Mouse (Mus musculus) heart, adult 2 months (tissue): ENCODE measurements at regions not wholly inside any gene's neighbourhood (a gene's known extent, or its start where the extent isn't known, plus 50 kb on each side); places are given as distances from the start of the nearest gene placed in this dataset.
A peak's percentile ranks its signal among the peaks of the same experiment; 100 is the strongest.

ENCODE experiments used
- DNase-seq, 2 experiments: peaks; one replicate each; pipeline ENCODE4 v3.0.0; 2021
- H3K27ac ChIP-seq: fragments of 200-600 bp; 2 replicates; pipeline ENCODE4 v1.8.1; 2022
- H3K27me3 ChIP-seq: fragments of 200-500 bp; 2 replicates; pipeline ENCODE4 v1.6.1; 2012; ENCODE audit warnings: mild to moderate bottlenecking, low read length, inconsistent platforms, mixed read lengths; ENCODE audit not compliant: control insufficient read depth, insufficient read depth
- H3K36me3 ChIP-seq: fragments of 200-500 bp; 2 replicates; pipeline ENCODE4 v1.6.1; 2012; ENCODE audit warnings: low read length, inconsistent platforms; ENCODE audit not compliant: control insufficient read depth, insufficient read depth
- H3K4me1 ChIP-seq: fragments of 200-500 bp; 2 replicates; pipeline ENCODE4 v1.6.1; 2011; ENCODE audit warnings: low read length; ENCODE audit not compliant: control insufficient read depth, insufficient read depth
- H3K4me3 ChIP-seq: fragments of 200-600 bp; 2 replicates; pipeline ENCODE4 v1.8.1; 2022
- H3K79me2 ChIP-seq: fragments of 200-500 bp; replicated peaks from 2 replicates; pipeline ENCODE4 v1.6.1; 2012; ENCODE audit warnings: mild to moderate bottlenecking, inconsistent platforms, low read length, moderate library complexity, mixed read lengths; ENCODE audit not compliant: control insufficient read depth, insufficient read depth
- H3K9ac ChIP-seq: fragments of 200-500 bp; 2 replicates; pipeline ENCODE4 v1.6.1; 2012; ENCODE audit warnings: low read depth, mild to moderate bottlenecking, control low read depth, inconsistent platforms, low read length, mixed read lengths
- CTCF ChIP-seq: fragments of 200-600 bp; IDR thresholded peaks from 2 replicates; pipeline ENCODE4 v1.8.1; 2022; ENCODE audit warnings: antibody characterized with exemption, mild to moderate bottlenecking, moderate library complexity
- EP300 ChIP-seq: fragments of 200-500 bp; IDR thresholded peaks from 2 replicates; pipeline ENCODE4 v1.6.1; 2011; ENCODE audit warnings: low read depth, low read length, control low read depth; ENCODE audit not compliant: insufficient read depth
- POLR2A ChIP-seq: fragments of 200-500 bp; IDR thresholded peaks from 2 replicates; pipeline ENCODE4 v1.6.1; 2011; ENCODE audit warnings: mild to moderate bottlenecking, low read depth, low read length, control low read depth; ENCODE audit not compliant: insufficient read depth
- WGBS: fragments of 180-500 bp; shearing (Covaris S2); methylation state at CpG from one replicate; pipeline ENCODE4 v1.1.7; 2018; 5-methylcytosine and 5-hydroxymethylcytosine counted together
- intact Hi-C: fragments of 180-260 bp; cut with DNase I; formaldehyde crosslinking; loops from one replicate; pipeline ENCODE4 v1.15.1; 2025

GRCm38 (mm10) chr7:145123996-145124601 is 83.8 kb downstream of the 1810010D01Rik start:
- intact Hi-C loops = no loop called here
- no peaks in the 10 kb centered on the region for H3K27me3 ChIP-seq

GRCm38 (mm10) chr7:145122471-145122870 is 85.4 kb downstream of the 1810010D01Rik start:
- intact Hi-C loops = no loop called here
- WGBS = 80% methylated on average over 2 of the region's 2 CpGs
- no peaks in the 10 kb centered on the region for H3K4me1 ChIP-seq
- no peak overlapping the region for H3K4me3 ChIP-seq
- no peak overlapping the region for H3K9ac ChIP-seq
- no peaks in the 10 kb centered on the region for H3K36me3 ChIP-seq
- no peak overlapping the region for H3K27ac ChIP-seq
- TF ChIP-seq EP300 (0 out of 2 replicates have a peak, but pooled peaks have one; percentile 48), POLR2A (no peak)
- no peaks in the 10 kb centered on the region for H3K27me3 ChIP-seq
- peak in 1 of 2 experiments; percentile 33 for DNase-seq
- H3K79me2 ChIP-seq = no peaks in the 10 kb centered on the region

More at GRCm38 (mm10) chr7:145123996-145124601, 83.8 kb downstream of the 1810010D01Rik start:
- Histone ChIP-seq H3K4me1 (peaks cover 4% of the 10 kb centered on the region), H3K4me3 (no peak overlapping the region), H3K36me3 (no peaks in the 10 kb centered on the region), H3K79me2 (no peaks in the 10 kb centered on the region), H3K9ac (no peak overlapping the region), H3K27ac (no peak overlapping the region)
- TF ChIP-seq POLR2A (no peak), EP300 (no peak), CTCF (no peak)
- 84% methylated on average over 2 of the region's 2 CpGs for WGBS
- no peak for DNase-seq

- intact Hi-C loops = loop anchor here (5.0 kb wide), 1 partner anchor 124 kb away; no protein-coding TSS in a partner anchor
- no peak for DNase-seq
- Histone ChIP-seq H3K4me3 (no peak overlapping the region), H3K4me1 (peaks cover 13% of the 10 kb centered on the region), H3K27ac (no peak overlapping the region), H3K36me3 (no peaks in the 10 kb centered on the region), H3K9ac (no peak overlapping the region), H3K27me3 (no peaks in the 10 kb centered on the region), H3K79me2 (no peaks in the 10 kb centered on the region)
- 63% methylated on average over 4 of the region's 4 CpGs for WGBS
- no peak for TF ChIP-seq EP300
- no peak for TF ChIP-seq CTCF
Observed at GRCm38 (mm10) chr7:145118406-145118805, 89.5 kb downstream of the 1810010D01Rik start.

- Histone ChIP-seq H3K79me2 (no peaks in the 10 kb centered on the region), H3K9ac (no peak overlapping the region), H3K27ac (peak overlapping the region; percentile 2; the same call in 1 of the 2 replicates), H3K36me3 (no peaks in the 10 kb centered on the region), H3K4me1 (peaks cover 37% of the 10 kb centered on the region), H3K27me3 (no peaks in the 10 kb centered on the region), H3K4me3 (no peak overlapping the region)
- WGBS = 84% methylated on average over 2 of the region's 2 CpGs
- TF ChIP-seq POLR2A = no peak
- TF ChIP-seq CTCF = peak; percentile 77
- DNase-seq = peak; percentile 48 to 60
- intact Hi-C loops = loop anchor here (5.0 kb wide), 1 partner anchor 128 kb away; no protein-coding TSS in a partner anchor
Observed at GRCm38 (mm10) chr7:145114660-145115059, 93.3 kb downstream of the 1810010D01Rik start.

- no peaks in the 10 kb centered on the region for H3K79me2 ChIP-seq
- DNase-seq = no peak
- H3K36me3 ChIP-seq = no peaks in the 10 kb centered on the region
- WGBS = 68% methylated on average over 2 of the region's 2 CpGs
- H3K27ac ChIP-seq = peak overlapping the region; percentile 2; the same call in 1 of the 2 replicates
- peaks cover 37% of the 10 kb centered on the region for H3K4me1 ChIP-seq
- no peaks in the 10 kb centered on the region for H3K27me3 ChIP-seq
- no peak overlapping the region for H3K9ac ChIP-seq
- 0 out of 2 replicates have a peak, but pooled peaks have one; percentile 8 for TF ChIP-seq EP300
- TF ChIP-seq POLR2A = no peak
- H3K4me3 ChIP-seq = no peak overlapping the region
- intact Hi-C loops = no loop called here
Observed at GRCm38 (mm10) chr7:145114145-145114544, 93.8 kb downstream of the 1810010D01Rik start.

- TF ChIP-seq POLR2A (no peak), CTCF (no peak), EP300 (no peak)
- 72% methylated on average over 7 of the region's 7 CpGs for WGBS
- Histone ChIP-seq H3K36me3 (no peaks in the 10 kb centered on the region), H3K27ac (peak overlapping the region; percentile 95), H3K4me3 (no peak overlapping the region), H3K79me2 (no peaks in the 10 kb centered on the region), H3K9ac (no peak overlapping the region), H3K4me1 (peaks cover 37% of the 10 kb centered on the region), H3K27me3 (no peaks in the 10 kb centered on the region)
- intact Hi-C loops = loop anchor here (2.0 kb wide), 1 partner anchor 82 kb away; no protein-coding TSS in a partner anchor
- DNase-seq = no peak
Observed at GRCm38 (mm10) chr7:145112887-145113531, 94.9 kb downstream of the 1810010D01Rik start.
